Mouse (Mus musculus) neural tube, embryonic 11.5 days (tissue): ENCODE measurements at regions not wholly inside any gene's neighbourhood (a gene's known extent, or its start where the extent isn't known, plus 50 kb on each side); places are given as distances from the start of the nearest gene placed in this dataset.

Experiments used
- ATAC-seq: fragments of 200-750 bp; cut with Nextera tagmentation; 2 replicates; pipeline ENCODE4 v1.8.0; 2017; ENCODE audit warnings: moderate number of reproducible peaks, mild to moderate bottlenecking, moderate TSS enrichment, moderate library complexity; ENCODE audit not compliant: insufficient read depth, low FRiP score, low TSS enrichment
- DNase-seq: peaks from one replicate; pipeline ENCODE4 v3.0.0-alpha.2; 2015; ENCODE audit warnings: low spot score
- H3K27ac ChIP-seq: fragments of 300-500 bp; sonication (generic); 2 replicates; pipeline ENCODE4 v1.5.1; 2014; ENCODE audit warnings: low read depth, mild to moderate bottlenecking, low read length
- H3K27me3 ChIP-seq: fragments of 300-500 bp; sonication (generic); 2 replicates; pipeline ENCODE4 v1.6.1; 2014; ENCODE audit warnings: mild to moderate bottlenecking, low read length, mixed read lengths; ENCODE audit not compliant: control insufficient read depth, insufficient read depth
- H3K36me3 ChIP-seq: fragments of 300-500 bp; sonication (generic); 2 replicates; pipeline ENCODE4 v1.6.1; 2014; ENCODE audit warnings: mild to moderate bottlenecking, low read length, moderate library complexity, mixed read lengths; ENCODE audit not compliant: control insufficient read depth, insufficient read depth
- H3K4me1 ChIP-seq: fragments of 300-500 bp; sonication (generic); 2 replicates; pipeline ENCODE4 v1.6.1; 2014; ENCODE audit warnings: low read length, mixed read lengths; ENCODE audit not compliant: control insufficient read depth, insufficient read depth
- H3K4me2 ChIP-seq: fragments of 300-500 bp; sonication (generic); 2 replicates; pipeline ENCODE4 v1.6.1; 2014; ENCODE audit warnings: low read depth, mild to moderate bottlenecking, moderate library complexity
- H3K4me3 ChIP-seq: fragments of 300-500 bp; sonication (generic); 2 replicates; pipeline ENCODE4 v1.5.1; 2014; ENCODE audit warnings: low read depth, low read length
- H3K9ac ChIP-seq: fragments of 300-500 bp; sonication (generic); 2 replicates; pipeline ENCODE4 v1.6.1; 2014; ENCODE audit warnings: mild to moderate bottlenecking, low read length
- H3K9me3 ChIP-seq: fragments of 300-500 bp; sonication (generic); 2 replicates; pipeline ENCODE4 v1.6.1; 2016; ENCODE audit warnings: low read length; ENCODE audit not compliant: control insufficient read depth
- WGBS: fragments of 180-500 bp; shearing (Covaris S2); extraction: QIAGEN DNeasy Blood & Tissue Kit; methylation state at CpG from one replicate; pipeline ENCODE4 v1.1.7; 2014; 5-methylcytosine and 5-hydroxymethylcytosine counted together

- Histone ChIP-seq H3K27ac (no peak overlapping the region), H3K4me1 (no peaks in the 10 kb centered on the region), H3K27me3 (no peaks in the 10 kb centered on the region), H3K9ac (no peak overlapping the region), H3K4me2 (no peak overlapping the region), H3K4me3 (no peak overlapping the region), H3K36me3 (no peaks in the 10 kb centered on the region), H3K9me3 (no peaks in the 10 kb centered on the region)
- DNase-seq (no peak), ATAC-seq (no peak)
- WGBS: 87% methylated on average over 6 of the region's 6 CpGs
These were observed 134.4 kb upstream of the Itga4 start for GRCm38 (mm10) chr2:79120610-79121345.

GRCm38 (mm10) chr2:79122530-79122929 is 132.7 kb upstream of the Itga4 start:
- Histone ChIP-seq H3K4me3 (no peak overlapping the region), H3K27ac (no peak overlapping the region), H3K27me3 (no peaks in the 10 kb centered on the region), H3K36me3 (no peaks in the 10 kb centered on the region), H3K4me2 (no peak overlapping the region), H3K4me1 (no peaks in the 10 kb centered on the region), H3K9me3 (no peaks in the 10 kb centered on the region), H3K9ac (no peak overlapping the region)
- no peak for ATAC-seq
- DNase-seq: no peak

GRCm38 (mm10) chr2:79124272-79124976 is 130.8 kb upstream of the Itga4 start:
- no peaks in the 10 kb centered on the region for H3K4me1 ChIP-seq
- no peak overlapping the region for H3K4me2 ChIP-seq
- H3K9ac ChIP-seq: no peak overlapping the region
- no peaks in the 10 kb centered on the region for H3K36me3 ChIP-seq
- 92% methylated on average over 4 of the region's 5 CpGs for whole genome bisulfite sequencing
- DNase-seq (no peak), ATAC-seq (no peak)
- no peaks in the 10 kb centered on the region for H3K9me3 ChIP-seq
- H3K27ac ChIP-seq: no peak overlapping the region
- no peaks in the 10 kb centered on the region for H3K27me3 ChIP-seq
- H3K4me3 ChIP-seq: no peak overlapping the region

- H3K4me3 ChIP-seq: no peak overlapping the region
- 48% methylated on average over 6 of the region's 6 CpGs for WGBS
- no peak overlapping the region for H3K4me2 ChIP-seq
- H3K27ac ChIP-seq: no peak overlapping the region
- ATAC-seq (no peak), DNase-seq (no peak)
- H3K9ac ChIP-seq: no peak overlapping the region
- H3K36me3 ChIP-seq: no peaks in the 10 kb centered on the region
- H3K27me3 ChIP-seq: no peaks in the 10 kb centered on the region
- no peaks in the 10 kb centered on the region for H3K9me3 ChIP-seq
- H3K4me1 ChIP-seq: no peaks in the 10 kb centered on the region
These were observed 128.9 kb upstream of the Itga4 start for GRCm38 (mm10) chr2:79126170-79126879.

- H3K4me3 ChIP-seq: no peak overlapping the region
- H3K9ac ChIP-seq: no peak overlapping the region
- no peak for DNase-seq
- H3K27ac ChIP-seq: no peak overlapping the region
- H3K9me3 ChIP-seq: no peaks in the 10 kb centered on the region
- H3K36me3 ChIP-seq: no peaks in the 10 kb centered on the region
- ATAC-seq: no peak
- 79% methylated on average over 6 of the region's 6 CpGs for WGBS
- H3K4me1 ChIP-seq: no peaks in the 10 kb centered on the region
- H3K4me2 ChIP-seq: no peak overlapping the region
- H3K27me3 ChIP-seq: no peaks in the 10 kb centered on the region
These were observed 128.1 kb upstream of the Itga4 start for GRCm38 (mm10) chr2:79126996-79127741.

- H3K27me3 ChIP-seq: no peaks in the 10 kb centered on the region
- H3K9ac ChIP-seq: no peak overlapping the region
- no peak for DNase-seq
- H3K27ac ChIP-seq: no peak overlapping the region
- no peak overlapping the region for H3K4me3 ChIP-seq
- 100% methylated on average over 1 of the region's 1 CpGs for WGBS
- H3K36me3 ChIP-seq: no peaks in the 10 kb centered on the region
- H3K4me2 ChIP-seq: no peak overlapping the region
- no peaks in the 10 kb centered on the region for H3K4me1 ChIP-seq
- no peaks in the 10 kb centered on the region for H3K9me3 ChIP-seq
- no peak for ATAC-seq
These were observed 127.4 kb upstream of the Itga4 start for GRCm38 (mm10) chr2:79127822-79128221.

- ATAC-seq (no peak), DNase-seq (no peak)
- Histone ChIP-seq H3K36me3 (no peaks in the 10 kb centered on the region), H3K4me3 (no peak overlapping the region), H3K9me3 (no peaks in the 10 kb centered on the region), H3K27ac (no peak overlapping the region), H3K4me2 (no peak overlapping the region), H3K4me1 (no peaks in the 10 kb centered on the region), H3K27me3 (no peaks in the 10 kb centered on the region), H3K9ac (no peak overlapping the region)
- 91% methylated on average over 7 of the region's 7 CpGs for WGBS
These were observed 124.6 kb upstream of the Itga4 start for GRCm38 (mm10) chr2:79130660-79131059.

- ATAC-seq: no peak
- WGBS: 78% methylated on average over 2 of the region's 2 CpGs
- H3K4me3 ChIP-seq: no peak overlapping the region
These were observed 124.0 kb upstream of the Itga4 start for GRCm38 (mm10) chr2:79131235-79131634.

More at GRCm38 (mm10) chr2:79131235-79131634, 124.0 kb upstream of the Itga4 start:
- H3K4me1 ChIP-seq: no peaks in the 10 kb centered on the region
- H3K36me3 ChIP-seq: no peaks in the 10 kb centered on the region
- no peak overlapping the region for H3K9ac ChIP-seq
- H3K27ac ChIP-seq: no peak overlapping the region
- no peak overlapping the region for H3K4me2 ChIP-seq
- no peaks in the 10 kb centered on the region for H3K9me3 ChIP-seq
- H3K27me3 ChIP-seq: no peaks in the 10 kb centered on the region
- no peak for DNase-seq
